ENCODE assay signal across 11 mouse cellular contexts in the genomic region with DNA sequence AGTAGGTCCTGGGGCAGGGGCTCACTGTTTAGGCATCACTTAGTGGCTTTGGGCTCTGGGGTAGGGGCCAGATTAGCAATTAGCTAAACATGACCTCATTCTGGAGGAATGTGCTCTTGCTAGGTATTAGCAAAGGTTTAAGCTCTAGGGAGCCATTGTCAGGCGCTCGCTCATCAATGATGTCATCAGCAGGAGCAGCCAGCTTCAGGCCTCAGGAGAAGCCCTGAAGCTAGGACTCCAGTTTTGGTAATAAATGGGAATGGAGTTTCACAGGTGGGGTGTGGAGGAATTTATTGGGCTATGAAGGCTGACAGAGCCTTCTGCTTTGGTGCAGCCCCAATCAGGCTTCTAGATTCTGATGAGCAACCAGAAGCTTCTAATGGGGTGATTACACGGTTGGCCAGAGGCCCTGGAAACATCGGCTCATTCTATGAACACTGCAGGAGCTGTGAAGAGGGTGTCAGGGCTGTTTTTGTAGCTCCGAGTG. TPM values are rescaled to one million over a fixed set of nuclear protein-coding genes. Genes with fewer than 3 reads are reported as not detected.
A peak's percentile ranks its signal among the peaks of the same experiment; 100 is the strongest.
DNase-seq lines count a peak whose midpoint lies in the region; ATAC-seq and TF ChIP-seq lines count a peak whose summit lies in the region.
"Had no signal": no experiment of that assay in that cellular context is flagged by ENCODE, and none has a peak within 500 bp of the region (broad histone marks: within the 10 kb centered on the region; RNA-seq: fewer than 3 reads in every experiment).

No protein-coding gene starts in this region.

- H3K27me3 ChIP-seq in kidney, postnatal 0 days (ENCODE audit: insufficient read depth, low read length): no peaks in the 10 kb centered on the region
- H3K27me3 ChIP-seq in forebrain, embryonic 11.5 days (ENCODE audit: control insufficient read depth, insufficient read depth, low read length): no peaks in the 10 kb centered on the region
- H3K27me3 ChIP-seq in hindbrain, postnatal 0 days (ENCODE audit: insufficient read depth, low read length): no peaks in the 10 kb centered on the region

- peak; percentile 64; the same call in 1 of the 2 replicates for ATAC-seq in kidney, postnatal 0 days (replicated peaks; ENCODE audit: low FRiP score, low read depth)
- peak; percentile 94 for ATAC-seq in forebrain, embryonic 11.5 days (replicated peaks; ENCODE audit: low FRiP score)
- peak; percentile 64 for ATAC-seq in hindbrain, postnatal 0 days

- no peaks in the 10 kb centered on the region for H3K9me3 ChIP-seq in kidney, postnatal 0 days (replicated peaks; ENCODE audit: low read length)
- H3K9me3 ChIP-seq in forebrain, embryonic 11.5 days (ENCODE audit: control insufficient read depth, low read length): no peaks in the 10 kb centered on the region
- H3K9me3 ChIP-seq in hindbrain, postnatal 0 days (ENCODE audit: low read length): no peaks in the 10 kb centered on the region
- H3K9me3 ChIP-seq: G1E had no signal

- intact Hi-C loops in left cerebral cortex, postnatal 14 days (cut with DNase I): no loop called here

- WGBS in kidney, postnatal 0 days: 33% methylated on average over 5 of the region's 5 CpGs
- WGBS in forebrain, embryonic 11.5 days: 7% methylated on average over 5 of the region's 5 CpGs
- WGBS in hindbrain, postnatal 0 days: 31% methylated on average over 5 of the region's 5 CpGs

- no peak overlapping the region for H3K4me3 ChIP-seq in kidney, postnatal 0 days (replicated peaks; ENCODE audit: low read depth, low read length)
- no peak overlapping the region for H3K4me3 ChIP-seq in forebrain, embryonic 11.5 days (ENCODE audit: low read depth, low read length)
- no peak overlapping the region for H3K4me3 ChIP-seq in hindbrain, postnatal 0 days (ENCODE audit: low read length)
- H3K4me3 ChIP-seq: erythroblast, embryonic 14.5 days had no signal

- no peak for TF ChIP-seq CTCF in kidney, postnatal 0 days (IDR thresholded peaks at IDR 0.05; ENCODE audit: low read depth)
- no peak for TF ChIP-seq CTCF in hindbrain, postnatal 0 days (IDR thresholded peaks at IDR 0.05; ENCODE audit: low read depth)

- no peak overlapping the region; the same call in 1 of the 2 replicates for H3K27ac ChIP-seq in kidney, postnatal 0 days
- H3K27ac ChIP-seq in forebrain, embryonic 11.5 days (ENCODE audit: low read depth, low read length): peak overlapping the region; percentile 83
- no peak overlapping the region; the same call in 1 of the 2 replicates for H3K27ac ChIP-seq in hindbrain, postnatal 0 days

- no peak for DNase-seq in kidney, postnatal 0 days (ENCODE audit: low spot score)
- no peak for DNase-seq in kidney, postnatal 4 days
- peak; percentile 81 for DNase-seq in forebrain, embryonic 11.5 days (ENCODE audit: low spot score)
- DNase-seq in hindbrain, postnatal 0 days (ENCODE audit: low spot score): peak; percentile 42
- peak; percentile 47 for DNase-seq in skeletal muscle tissue, adult 2 months (ENCODE audit: low read depth, low spot score)
- DNase-seq in layer of hippocampus, postnatal 10 days (ENCODE audit: low spot score in 2 of 2): no peak
- no peak for DNase-seq in cerebellum, postnatal 10 days
- DNase-seq in left cerebral cortex, postnatal 14 days (ENCODE audit: low spot score in 2 of 2): no peak

- H3K9ac ChIP-seq in kidney, postnatal 0 days (ENCODE audit: low read depth, low read length): no peak overlapping the region
- peak overlapping the region; percentile 14; the same call in 1 of the 2 replicates for H3K9ac ChIP-seq in forebrain, embryonic 11.5 days (ENCODE audit: low read length)
- H3K9ac ChIP-seq in hindbrain, postnatal 0 days (replicated peaks; ENCODE audit: low read length): no peak overlapping the region

- peaks cover 37% of the 10 kb centered on the region for H3K4me1 ChIP-seq in kidney, postnatal 0 days (replicated peaks; ENCODE audit: insufficient read depth, low read length)
- H3K4me1 ChIP-seq in forebrain, embryonic 11.5 days (replicated peaks; ENCODE audit: control insufficient read depth, insufficient read depth, low read length): peaks cover 22% of the 10 kb centered on the region
- peaks cover 7% of the 10 kb centered on the region for H3K4me1 ChIP-seq in hindbrain, postnatal 0 days (ENCODE audit: insufficient read depth, low read length)

- no peaks in the 10 kb centered on the region for H3K36me3 ChIP-seq in kidney, postnatal 0 days (ENCODE audit: insufficient read depth, low read length)
- H3K36me3 ChIP-seq in forebrain, embryonic 11.5 days (ENCODE audit: control insufficient read depth, insufficient read depth, low read length): no peaks in the 10 kb centered on the region
- no peaks in the 10 kb centered on the region for H3K36me3 ChIP-seq in hindbrain, postnatal 0 days (ENCODE audit: insufficient read depth, low read length)
- H3K36me3 ChIP-seq: G1E had no signal

- H3K4me2 ChIP-seq in kidney, postnatal 0 days (ENCODE audit: low read length): no peak overlapping the region
- no peak overlapping the region for H3K4me2 ChIP-seq in forebrain, embryonic 11.5 days (ENCODE audit: low read depth, low read length, severe bottlenecking)
- H3K4me2 ChIP-seq in hindbrain, postnatal 0 days (ENCODE audit: low read depth, low read length): no peak overlapping the region

RNA-seq across cellular contexts. Expression of gene Flnb, which starts 30.0 kb away (rescaled TPM):
- 10.7 and 12.7 TPM in 2 replicates for polyA plus RNA-seq in kidney, postnatal 0 days (2015; fragmentation: Nextera tagmentation; extraction: Ambion mirVana)
- 23.2 and 27.2 TPM in 2 replicates for polyA plus RNA-seq in forebrain, embryonic 11.5 days (2014; fragmentation: Nextera tagmentation; extraction: Ambion mirVana)
- total RNA-seq in hindbrain, postnatal 0 days (2014; rRNA removed): 28.8 and 32.7 TPM in 2 replicates
- polyA plus RNA-seq in hindbrain, postnatal 0 days (2015; fragmentation: Nextera tagmentation; extraction: Ambion mirVana): 4.2 and 8.5 TPM in 2 replicates
- total RNA-seq in layer of hippocampus, postnatal 10 days (2021): 10 to 100 TPM; 32.1 to 34.2 TPM
- 10 to 100 TPM; 31.2 to 33.8 TPM for total RNA-seq in left cerebral cortex, postnatal 14 days (2021)

RNA-seq across cellular contexts. Expression of gene Gm26661, which starts 56.4 kb away (rescaled TPM):
- not detected in 2 replicates for polyA plus RNA-seq in kidney, postnatal 0 days (2015; fragmentation: Nextera tagmentation; extraction: Ambion mirVana)
- polyA plus RNA-seq in forebrain, embryonic 11.5 days (2014; fragmentation: Nextera tagmentation; extraction: Ambion mirVana): not detected in 2 replicates
- total RNA-seq in hindbrain, postnatal 0 days (2014; rRNA removed): not detected in 2 replicates
- 0.94 TPM in 1 of 2 replicates, not detected in the other for polyA plus RNA-seq in hindbrain, postnatal 0 days (2015; fragmentation: Nextera tagmentation; extraction: Ambion mirVana)
- total RNA-seq in layer of hippocampus, postnatal 10 days (2021): not detected
- not detected for total RNA-seq in left cerebral cortex, postnatal 14 days (2021)
- total RNA-seq: G1E; liver, adult 2 months had no signal
- polyA plus RNA-seq: erythroblast, embryonic 14.5 days; G1E; liver, adult 2 months had no signal

Comparison
In these comparisons a context has a peak if more than half of its experiments do, and no peak if none do; other contexts are left out.
1. DNase-seq: peak in forebrain, embryonic 11.5 days (single experiment), hindbrain, postnatal 0 days (single experiment) and skeletal muscle tissue, adult 2 months (single experiment); none in kidney, postnatal 0 days (single experiment), kidney, postnatal 4 days (0 of 2), layer of hippocampus, postnatal 10 days (0 of 2), cerebellum, postnatal 10 days (0 of 2) and left cerebral cortex, postnatal 14 days (0 of 2).
2. Peak in every context shown above with its lines, with median percentiles within 50 percentile points of each other: ATAC-seq.